Mouse (Mus musculus): ENCODE measurements around the gene Abl1.

Abl1 gene

DNA sequence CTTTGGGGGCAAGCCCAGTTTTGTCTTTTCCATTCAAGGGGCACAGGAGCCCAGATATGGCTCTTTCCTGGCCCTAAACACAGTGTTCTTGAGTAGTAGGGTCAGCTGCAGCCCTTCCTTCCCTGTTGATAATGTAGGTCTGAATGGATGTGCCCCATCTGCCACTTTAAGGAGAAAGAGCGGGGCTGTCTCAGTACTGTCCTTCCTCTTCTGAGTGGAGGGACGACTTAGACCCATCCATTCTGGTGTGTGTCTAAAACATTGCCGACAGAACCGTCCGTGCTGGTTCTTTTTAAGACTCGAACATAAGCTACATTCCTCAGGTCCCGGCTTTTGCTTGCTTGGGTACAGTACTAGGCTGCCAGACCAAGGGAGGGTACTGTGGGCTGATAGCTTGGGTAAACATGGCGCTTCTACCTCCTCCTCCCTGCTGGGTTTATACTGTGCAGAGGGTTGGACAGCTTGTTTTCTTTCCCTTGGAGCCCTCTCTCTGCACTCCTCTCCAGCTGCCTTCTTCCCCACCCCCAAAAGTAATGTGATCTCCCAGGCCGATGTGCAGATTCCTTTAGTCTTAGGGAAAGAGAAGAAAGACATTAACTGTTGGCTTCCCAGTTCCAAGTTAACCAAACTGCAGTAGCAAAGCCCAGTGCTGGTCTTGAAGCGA, 61.0 kb downstream of the Abl1 start:
- peak; percentile 55 to 72 for DNase-seq

DNA sequence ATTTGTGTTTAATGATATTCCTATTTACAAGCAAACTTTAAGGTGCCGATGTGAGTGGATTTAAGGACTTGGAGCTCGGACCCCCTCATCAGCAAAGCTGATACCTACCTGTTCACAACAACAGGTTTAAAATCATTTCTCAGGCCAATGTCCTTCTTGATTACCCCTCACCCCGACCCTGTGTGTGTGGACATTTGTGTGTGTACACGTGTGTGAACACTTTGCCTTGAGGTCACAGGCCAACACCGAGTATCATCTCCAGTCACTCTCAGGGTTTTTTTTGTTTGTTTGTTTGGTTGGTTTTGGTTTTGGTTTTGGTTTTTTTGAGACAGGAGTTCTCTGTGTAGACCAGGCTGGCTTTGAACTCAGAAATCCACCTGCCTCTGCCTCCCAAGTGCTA, 62.0 kb downstream of the Abl1 start:
- DNase-seq = no peak

DNA sequence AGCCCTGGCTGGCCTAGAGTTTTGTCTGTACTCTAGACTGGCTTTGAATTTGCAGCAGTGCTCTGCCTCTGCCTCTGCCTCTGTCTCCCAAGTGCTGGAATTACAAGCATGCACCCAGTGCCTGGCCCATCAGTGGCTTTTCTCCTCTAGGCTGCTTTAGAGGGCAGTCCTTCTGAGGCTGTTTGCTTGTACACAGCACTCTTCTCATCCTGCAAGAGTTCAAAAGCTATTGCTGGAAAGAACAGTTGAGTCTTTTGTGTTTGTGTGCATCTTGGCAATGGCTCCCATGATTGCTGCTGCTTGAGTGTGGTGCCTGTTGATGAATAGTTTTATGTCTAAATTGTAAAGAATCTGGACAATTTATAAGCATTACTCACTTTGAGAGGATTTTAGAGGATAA, 69.3 kb downstream of the Abl1 start:
- DNase-seq = peak in 1 of 2 experiments; percentile 34

DNA sequence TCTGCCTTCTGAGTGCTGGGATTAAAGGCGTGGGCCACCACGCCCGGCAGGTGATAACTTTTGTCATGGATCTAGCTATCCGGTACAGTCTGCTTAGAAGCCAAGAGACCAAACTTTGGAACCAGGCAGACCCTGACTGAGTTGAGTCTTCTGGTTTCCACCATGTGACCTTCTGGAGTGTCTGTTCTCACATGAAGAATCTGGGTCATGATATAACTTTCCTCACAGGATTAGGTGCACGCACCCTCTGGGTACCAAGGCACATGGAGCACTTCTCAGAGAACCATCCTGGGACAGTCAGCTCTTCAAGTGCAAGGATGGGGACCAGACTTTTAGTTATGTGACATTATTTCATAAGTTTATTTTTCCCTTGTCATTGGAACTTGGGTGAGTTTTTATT, 70.8 kb downstream of the Abl1 start:
- no peak for DNase-seq

DNA sequence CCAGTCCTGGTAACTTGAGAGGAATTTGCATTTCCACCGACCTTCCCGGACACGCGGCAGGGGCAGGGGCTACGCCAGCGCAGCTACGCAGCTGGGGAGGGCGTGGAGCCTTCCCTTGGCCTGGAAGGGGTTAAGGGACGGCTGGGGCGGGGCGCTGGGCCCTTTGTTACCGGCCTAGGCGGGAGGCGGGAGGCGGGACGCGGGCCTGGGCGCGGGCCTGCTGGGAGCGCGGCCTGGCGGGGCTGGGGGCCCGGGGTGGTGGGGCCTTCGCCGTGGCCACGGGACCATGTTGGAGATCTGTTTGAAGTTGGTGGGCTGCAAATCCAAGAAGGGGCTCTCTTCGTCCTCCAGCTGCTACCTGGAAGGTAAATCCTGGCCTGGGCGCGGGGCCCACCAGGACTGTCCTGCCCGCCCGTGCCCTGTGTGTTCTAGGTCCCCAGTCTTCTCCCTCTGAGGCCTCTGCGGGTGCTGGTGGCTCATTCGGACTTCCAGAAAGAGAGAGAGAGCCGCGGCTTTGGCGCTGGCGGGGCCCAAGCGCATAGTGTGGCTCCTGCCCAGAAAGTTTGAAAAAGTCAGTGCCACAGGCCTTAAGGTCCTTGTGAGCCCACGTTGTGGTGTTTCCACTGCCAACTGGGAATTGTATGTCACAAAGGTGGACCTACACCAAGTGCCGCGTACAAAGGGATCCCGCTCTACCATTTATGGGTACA, 71.7 kb downstream of the Abl1 start:
- DNase-seq = peak; percentile 91 to 93

DNA sequence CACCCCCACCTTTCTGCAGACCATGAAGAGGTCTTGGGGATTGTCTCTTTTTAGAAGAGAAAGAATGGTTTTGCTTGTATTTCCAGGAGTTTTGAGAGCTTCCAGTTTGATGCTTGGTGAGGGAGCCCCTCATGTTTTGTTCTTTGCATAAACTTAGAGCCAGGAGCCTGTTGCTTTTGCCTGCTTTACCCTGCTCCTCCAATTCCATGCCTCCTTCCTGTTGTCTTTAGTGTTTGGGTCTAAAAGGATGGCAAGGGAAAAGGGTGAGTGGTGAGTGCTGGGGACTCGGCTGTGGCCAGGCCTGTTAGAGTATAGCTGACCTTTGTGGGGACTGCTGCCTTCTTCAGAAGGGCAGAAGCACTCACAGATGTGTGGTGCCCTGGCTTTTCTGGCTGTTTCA, 72.3 kb downstream of the Abl1 start:
- no peak for DNase-seq

DNA sequence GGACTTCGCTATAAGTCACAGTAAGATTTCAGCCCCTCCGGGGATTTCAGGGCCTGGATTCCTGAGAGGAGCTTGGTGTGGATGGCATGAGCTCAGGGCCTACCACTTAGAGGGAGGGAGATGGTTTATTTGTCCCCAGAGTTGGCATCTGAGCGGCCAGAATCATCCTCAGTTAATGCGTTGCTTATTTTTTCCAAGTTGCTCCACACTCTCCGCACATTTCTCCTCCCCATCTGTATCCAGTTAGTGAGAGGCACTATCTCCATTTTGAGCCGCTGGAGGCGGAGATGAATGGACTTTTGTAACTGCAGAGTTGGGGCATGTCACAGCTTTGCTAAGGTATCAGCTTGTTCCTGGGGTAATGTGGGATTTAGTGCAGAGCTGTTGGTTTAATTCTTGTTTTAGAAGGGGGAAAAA, 72.9 kb downstream of the Abl1 start:
- no peak for DNase-seq

DNA sequence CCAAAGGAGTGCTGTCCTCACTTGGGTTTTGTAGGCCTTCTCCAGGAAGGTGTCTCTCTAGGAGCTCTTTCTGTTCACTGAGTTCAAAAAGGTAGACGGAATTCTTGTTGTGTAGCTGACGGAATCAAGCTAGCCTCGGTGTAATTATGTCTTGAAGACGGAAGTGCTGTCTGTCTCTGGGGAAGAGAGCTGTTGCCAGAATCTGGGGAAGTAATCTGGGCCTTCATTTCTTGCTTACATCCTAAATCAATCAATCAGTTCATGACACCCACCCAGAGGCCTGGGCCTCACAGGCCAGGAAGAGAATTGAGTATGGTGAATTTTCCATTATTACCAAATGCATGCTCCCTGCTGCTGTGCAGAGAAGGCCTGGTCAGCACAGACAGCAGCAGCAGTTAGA, 73.4 kb downstream of the Abl1 start:
- DNase-seq = peak in 1 of 2 experiments; percentile 29

DNA sequence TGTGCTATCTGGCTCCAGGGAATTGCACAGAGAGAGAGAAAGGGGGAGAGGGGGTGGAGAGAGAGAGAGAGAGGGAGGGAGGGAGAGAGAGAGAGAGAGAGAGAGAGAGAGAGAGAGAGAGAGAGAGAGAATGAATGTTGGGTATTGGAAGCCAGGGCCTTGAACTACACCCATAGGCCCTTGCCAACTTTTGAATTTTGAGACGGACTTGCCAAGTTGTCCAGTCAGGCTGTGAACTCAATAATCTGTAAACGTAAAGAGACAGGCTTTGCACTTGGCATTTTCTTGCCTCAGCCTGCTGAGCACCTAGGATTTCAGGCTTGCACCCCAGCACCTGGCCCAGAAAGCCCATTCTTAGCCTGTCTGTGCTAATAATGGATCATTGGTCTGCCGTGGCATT, 74.0 kb downstream of the Abl1 start:
- DNase-seq = no peak

DNA sequence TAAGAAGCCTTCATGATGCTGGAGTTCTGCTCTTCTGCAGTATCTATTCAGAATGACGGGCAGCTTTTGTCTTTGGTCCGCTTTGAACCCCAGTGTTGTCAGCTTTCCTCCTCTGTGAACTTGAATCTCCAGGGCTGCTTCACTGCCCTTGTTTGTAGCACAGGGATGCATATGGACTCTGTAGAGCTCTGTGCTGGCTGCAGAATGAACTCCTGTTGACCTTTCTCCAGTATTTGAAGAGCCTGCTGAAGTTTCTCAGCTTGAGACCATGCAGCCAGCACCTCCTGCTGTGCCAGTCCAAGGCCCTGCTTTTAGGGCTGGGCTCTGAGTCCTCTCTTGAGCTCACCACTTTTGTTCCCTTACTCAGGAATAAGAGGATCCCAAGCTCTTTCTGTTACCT, 74.7 kb downstream of the Abl1 start:
- peak in 1 of 2 experiments; percentile 31 for DNase-seq

DNA sequence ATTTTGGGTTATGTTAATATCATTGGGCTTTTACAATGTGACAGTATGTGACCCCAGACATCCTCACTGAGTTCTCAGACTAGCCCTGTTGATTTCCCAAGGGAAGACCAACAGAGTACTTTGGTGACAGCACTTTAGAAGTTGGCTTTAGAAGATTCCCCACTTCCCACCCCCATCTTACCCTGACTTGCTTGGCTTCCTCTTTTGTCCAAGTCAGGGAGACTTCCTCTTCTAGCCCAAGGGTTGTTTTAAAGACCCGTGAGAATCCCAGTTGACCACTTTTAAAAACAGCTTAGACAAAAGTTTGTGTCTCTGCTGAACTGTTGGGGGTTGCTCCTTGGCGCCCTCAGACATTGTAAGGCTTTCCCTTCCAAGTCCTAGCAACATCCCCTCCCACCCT, 75.1 kb downstream of the Abl1 start:
- no peak for DNase-seq

DNA sequence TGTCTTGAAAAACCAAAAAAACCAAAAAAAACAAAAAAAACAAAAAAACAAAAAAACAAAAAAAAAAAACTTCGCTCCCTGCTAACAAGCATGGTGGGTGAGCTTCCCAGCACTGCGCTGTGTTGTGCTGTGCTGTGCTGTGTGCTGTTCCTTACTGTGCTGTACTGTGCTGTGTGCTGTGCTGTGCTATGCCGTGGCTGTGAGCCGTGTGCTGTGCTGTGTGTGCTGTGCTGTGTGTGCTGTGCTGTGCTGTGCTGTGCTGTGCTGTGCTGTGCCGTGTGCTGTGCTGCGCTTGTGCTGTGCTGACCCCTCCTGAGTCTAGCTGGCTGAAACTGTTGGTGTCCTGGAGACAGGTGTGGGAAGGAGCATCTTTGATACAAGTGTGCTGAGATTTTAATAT, 78.9 kb downstream of the Abl1 start:
- DNase-seq = no peak

DNA sequence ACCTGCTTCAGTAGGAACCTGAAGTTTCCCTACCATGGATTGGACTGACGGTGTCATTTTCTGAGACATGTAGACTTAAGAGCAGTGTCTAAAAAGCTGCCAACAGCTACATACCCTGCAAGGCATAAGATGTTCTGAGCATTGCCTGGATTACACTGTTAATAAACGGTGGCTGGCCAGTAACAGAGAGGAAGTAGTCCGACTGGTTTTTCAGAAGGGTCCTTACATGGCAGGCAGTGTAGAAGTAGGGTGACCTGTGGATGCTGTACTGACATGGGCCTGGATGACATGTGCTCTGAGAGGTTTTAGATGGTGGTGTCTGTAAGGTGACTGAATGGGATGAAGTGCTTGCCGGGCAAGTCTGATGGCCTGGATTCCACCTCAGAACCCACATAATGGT, 79.6 kb downstream of the Abl1 start:
- no peak for DNase-seq

DNA sequence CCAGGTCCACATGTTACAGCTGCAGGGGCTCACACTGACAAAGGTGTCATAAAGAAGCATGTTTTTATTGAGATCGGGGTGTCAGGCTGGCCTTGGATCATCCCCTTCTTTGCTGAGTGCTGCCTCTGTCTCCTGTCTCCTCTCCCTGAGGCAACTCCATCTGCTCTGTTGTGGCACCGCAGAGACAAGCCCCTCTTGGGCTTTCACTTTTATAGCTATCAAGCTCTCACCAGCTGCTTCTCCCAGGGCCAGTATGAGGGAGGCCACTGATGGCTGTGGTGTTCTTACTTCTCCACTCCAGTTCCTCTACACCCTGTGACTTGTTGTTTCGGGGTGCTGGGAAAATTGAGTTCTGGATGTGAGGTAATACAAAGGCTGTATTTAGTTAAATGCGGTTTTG, 80.9 kb downstream of the Abl1 start:
- no peak for DNase-seq

DNA sequence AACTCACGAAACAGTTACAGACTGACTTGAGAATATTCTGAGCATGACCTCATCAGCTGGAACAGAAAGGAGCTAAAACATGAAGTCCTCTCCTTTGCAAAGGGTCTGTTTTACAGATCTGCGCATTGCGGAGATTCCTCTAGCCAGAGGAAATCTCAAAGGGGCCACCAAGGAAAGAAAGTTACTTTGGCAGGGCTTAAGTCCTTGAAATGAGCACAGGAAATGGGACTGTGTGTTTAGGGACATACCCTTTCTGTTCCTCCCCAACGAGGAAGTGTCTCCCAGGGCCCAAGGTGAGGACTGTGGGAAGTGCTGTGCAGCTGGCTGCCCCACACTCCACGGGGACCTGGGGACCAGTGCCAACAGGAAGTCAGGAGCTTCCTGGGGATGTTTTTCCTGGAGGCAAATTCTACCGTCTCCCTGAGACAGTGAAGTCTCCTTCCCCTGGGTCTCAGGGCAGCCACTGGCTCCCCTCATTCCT, 81.5 kb downstream of the Abl1 start:
- peak; percentile 79 to 89 for DNase-seq

DNA sequence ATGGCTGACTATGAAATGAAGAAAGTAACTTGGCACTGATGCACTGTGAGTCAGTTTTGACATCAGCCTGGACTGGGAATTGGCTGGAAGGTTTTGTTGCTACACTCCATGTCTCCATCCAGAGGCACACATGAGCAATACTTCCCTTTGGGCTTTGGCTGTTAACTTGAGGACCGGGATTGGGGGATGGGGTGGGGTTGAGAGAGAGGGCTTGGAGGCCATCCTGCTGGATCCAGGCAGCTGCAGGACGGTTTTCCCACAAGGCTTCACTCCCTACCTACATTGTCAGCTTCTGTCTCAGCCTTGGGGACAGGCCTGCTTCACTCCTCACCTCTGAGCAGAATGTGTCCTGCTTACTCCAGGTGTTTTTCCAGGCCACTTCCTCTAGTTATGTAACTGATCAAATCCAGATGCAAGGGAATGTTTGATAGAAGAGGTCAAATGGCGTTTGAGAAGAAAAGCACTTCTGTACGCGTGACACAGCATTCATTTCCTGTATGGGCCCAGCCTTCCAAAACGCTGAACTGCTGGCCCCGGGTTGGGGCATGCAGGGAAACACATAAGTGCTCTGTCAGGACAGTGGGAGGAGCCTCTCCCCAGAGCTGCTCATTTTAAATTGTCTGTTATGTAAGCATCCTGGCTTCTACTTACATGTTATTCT, 82.7 kb downstream of the Abl1 start:
- DNase-seq = peak; percentile 72 to 85

DNA sequence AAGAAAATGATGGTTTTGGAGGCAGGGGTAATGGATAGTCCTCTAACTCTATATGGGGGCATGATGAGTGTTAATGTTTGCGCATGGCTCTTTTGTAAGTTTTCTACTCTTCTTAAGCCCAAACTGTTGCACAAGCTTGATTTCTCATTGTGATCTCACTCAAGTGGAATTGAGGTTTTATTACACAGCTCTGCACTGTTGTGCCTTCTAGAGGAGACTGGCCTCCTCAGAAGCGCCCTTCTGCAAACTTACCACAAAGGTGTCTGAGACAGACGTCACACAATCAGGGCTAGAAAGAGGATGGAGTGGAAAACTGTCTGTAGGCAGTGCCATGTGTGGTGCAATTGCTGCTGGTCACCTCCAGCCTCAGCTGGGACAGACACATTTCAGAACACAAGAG, 88.3 kb downstream of the Abl1 start:
- DNase-seq = no peak

DNA sequence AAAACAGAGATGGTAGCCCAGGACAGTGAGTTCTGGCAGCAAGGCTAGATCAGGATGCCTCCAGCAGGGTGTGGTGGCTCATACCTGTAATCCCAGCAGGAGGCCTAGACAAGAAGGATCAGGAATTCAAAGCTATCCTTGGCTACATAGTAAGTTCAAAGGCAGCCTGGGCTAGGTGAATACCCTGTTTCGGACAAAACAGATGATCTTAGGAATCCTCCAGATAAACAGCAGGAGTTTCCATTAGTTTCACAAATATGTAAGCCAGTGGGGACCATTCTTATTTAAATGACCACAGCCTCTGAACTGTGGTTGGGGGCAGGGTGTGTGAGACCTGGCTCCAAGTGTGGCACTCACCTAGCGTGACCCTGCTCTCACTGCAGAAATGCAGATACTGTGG, 91.1 kb downstream of the Abl1 start:
- DNase-seq = no peak

DNA sequence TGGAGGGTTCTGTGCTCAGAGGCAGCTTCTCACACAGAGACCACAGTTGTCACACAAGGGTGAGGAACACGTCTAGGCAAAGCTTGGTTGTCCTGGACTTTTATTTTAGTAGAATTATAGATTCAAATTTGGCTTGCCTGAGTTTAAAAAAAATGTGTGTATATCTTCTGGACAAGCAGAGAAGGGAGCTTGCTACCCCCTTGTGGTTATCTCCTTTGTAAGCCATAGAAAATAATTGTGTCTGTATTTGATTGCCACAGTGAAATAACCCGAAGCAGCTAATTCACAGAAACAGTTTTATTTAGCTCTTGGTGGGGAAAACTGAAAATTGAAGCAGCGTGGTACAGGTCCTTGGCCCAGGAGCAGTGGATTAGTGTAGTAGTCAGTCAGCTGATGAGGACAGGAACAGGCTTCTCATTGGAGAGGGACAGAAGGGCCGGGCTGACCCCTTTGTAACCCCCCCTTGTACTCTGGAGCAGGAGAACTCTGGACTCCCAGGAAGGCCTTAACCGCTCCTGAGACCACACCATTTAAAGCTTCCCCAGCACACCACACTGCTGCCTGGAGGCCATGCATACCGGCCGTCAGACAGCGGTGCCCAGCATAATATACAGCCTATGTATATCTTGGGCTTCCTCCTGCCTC, 94.9 kb downstream of the Abl1 start:
- DNase-seq = no peak

DNA sequence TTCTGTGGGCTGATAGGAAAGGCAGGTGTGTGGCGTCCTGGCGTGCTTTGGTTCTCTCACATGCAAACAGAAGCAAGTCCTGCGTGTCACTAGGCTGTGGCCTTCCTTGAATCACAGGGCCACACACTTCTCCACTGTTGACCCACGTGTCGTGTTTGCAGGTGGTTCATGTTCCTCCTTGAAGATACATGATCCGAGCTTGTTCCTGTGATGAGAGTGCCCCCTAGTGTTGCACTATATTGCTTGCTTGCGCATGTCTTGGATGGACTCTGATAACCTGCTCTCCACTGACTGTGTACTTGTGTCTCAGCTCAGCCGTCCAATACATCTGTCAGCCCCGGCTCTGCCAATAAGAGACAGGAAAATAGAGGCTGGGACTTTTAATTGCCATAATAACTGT, 96.9 kb downstream of the Abl1 start:
- DNase-seq = peak; percentile 60 to 84

DNA sequence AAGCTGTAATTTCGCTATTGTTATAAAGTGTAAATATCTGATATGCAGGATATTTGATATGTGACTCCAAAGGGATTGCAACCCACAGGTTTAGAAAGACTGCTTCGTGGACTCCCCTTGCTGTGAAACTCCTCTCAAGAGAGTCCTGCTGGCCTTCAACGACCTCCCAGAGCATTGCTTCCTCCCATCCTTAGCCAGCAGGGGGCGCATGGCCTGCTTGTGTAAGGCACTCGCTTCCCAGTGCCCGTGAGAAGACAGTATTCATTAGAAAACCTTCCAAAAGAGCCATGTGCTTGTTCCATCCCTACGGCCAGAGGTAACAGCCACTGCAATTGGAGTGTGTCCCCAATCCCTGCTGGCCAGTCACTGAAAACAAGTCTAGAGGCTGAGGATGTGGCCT, 98.9 kb downstream of the Abl1 start:
- peak; percentile 68 to 82 for DNase-seq

DNA sequence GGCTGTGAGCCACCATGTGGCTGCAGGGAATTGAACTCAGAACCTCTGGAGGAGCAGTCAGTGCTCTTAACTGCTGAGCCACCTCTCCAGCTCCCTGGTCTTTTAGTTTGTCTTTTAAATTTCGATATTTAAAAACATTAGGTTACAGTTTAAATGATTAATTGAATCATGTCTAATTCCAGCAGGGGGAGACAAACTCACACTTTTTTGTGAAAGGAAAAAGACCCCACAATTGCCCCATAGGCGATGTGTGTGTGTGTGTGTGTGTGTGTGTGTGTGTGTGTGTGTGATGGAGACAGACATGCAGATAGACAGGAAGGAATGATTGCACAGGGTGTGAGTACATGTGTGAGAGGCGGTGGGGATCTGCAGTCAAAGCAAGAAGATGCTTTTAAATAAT, 100.1 kb downstream of the Abl1 start:
- DNase-seq = no peak

DNA sequence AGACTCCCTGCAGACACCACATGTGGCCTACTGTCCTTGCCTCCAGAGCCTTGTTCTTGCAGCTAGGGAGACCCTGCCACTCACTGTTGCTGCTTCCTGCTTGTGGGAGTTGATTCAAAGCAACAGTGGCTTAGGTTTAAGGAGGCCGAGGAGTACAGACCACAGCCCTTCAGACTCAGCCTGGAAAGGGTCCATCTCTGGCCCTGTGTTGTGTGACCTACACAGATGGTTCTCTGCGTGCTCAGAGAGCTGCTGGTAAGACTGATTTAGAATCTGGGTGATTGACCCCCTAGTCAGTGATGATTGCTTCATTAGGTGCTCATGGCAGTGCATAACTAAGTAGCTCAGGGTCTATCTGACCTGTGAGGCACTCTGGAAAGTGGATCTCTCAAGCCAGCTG, 101.0 kb downstream of the Abl1 start:
- no peak for DNase-seq

All from lung, postnatal 4 days (tissue).